Mouse (Mus musculus): ENCODE measurements at regions not wholly inside any gene's neighbourhood (a gene's known extent, or its start where the extent isn't known, plus 50 kb on each side); places are given as distances from the start of the nearest gene placed in this dataset.
"Not testable (repeated sequence)": the region's sequence is repeated elsewhere in the genome, so short reads cannot be mapped to it uniquely, and the experiment has no call there.

DNA sequence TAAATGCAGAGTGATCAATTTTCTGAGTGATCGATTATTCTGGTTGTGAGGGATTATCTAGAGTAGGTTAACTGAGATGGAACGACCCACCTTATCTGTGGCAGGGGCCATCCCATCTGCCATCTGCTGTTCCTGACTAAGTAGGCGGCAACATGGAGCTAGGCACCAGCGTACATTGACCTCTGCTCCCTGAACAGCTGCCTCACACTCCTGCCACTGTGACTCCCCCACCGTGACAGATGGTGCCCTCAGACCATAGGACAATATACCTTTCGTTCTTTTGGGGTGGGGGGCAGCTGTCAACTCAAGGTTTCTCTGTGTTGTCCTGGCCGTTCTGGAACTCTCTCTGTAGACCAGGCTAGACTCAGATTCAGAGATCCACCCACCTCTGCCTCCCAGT lies 262.7 kb downstream of the Prex1 start:
- 65% methylated on average over 7 of the region's 7 CpGs for WGBS
- no peaks in the 10 kb centered on the region for H3K9me3 ChIP-seq (replicated peaks)
- H3K4me3 ChIP-seq (replicated peaks) = no peak overlapping the region
- peaks cover 49% of the 10 kb centered on the region for H3K4me1 ChIP-seq
- no peaks in the 10 kb centered on the region for H3K36me3 ChIP-seq
- no peaks in the 10 kb centered on the region for H3K27me3 ChIP-seq
- ATAC-seq (replicated peaks; ENCODE audit: low FRiP score) = no peak
- H3K4me2 ChIP-seq = no peak overlapping the region
- H3K27ac ChIP-seq = no peak overlapping the region
- H3K9ac ChIP-seq = no peak overlapping the region

DNA sequence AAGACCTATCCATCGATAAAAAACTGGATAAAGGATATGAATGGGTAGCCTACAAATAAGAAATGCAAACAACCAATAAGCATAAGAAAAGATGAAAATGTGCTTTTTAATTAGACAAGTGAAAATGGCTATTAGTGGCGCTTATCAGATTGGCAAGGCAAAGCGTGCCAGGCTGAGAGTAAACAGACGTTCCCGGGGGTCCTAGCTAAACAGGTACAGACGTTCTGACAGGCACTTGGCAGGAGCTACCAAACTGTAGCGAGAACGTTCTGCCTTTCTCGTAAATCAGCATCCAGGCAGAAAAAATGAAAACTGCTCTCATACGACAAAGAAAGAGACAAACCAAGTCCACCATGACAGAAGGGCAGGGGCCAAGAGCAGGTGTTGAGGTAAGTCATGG lies 263.3 kb downstream of the Prex1 start:
- no peaks in the 10 kb centered on the region for H3K27me3 ChIP-seq
- WGBS = 59% methylated on average over 10 of the region's 10 CpGs
- no peak overlapping the region for H3K9ac ChIP-seq
- H3K9me3 ChIP-seq (replicated peaks) = no peaks in the 10 kb centered on the region
- no peak overlapping the region for H3K4me3 ChIP-seq (replicated peaks)
- no peaks in the 10 kb centered on the region for H3K36me3 ChIP-seq
- H3K4me2 ChIP-seq = no peak overlapping the region
- H3K4me1 ChIP-seq = peaks cover 55% of the 10 kb centered on the region
- no peak for ATAC-seq (replicated peaks; ENCODE audit: low FRiP score)
- no peak overlapping the region for H3K27ac ChIP-seq

DNA sequence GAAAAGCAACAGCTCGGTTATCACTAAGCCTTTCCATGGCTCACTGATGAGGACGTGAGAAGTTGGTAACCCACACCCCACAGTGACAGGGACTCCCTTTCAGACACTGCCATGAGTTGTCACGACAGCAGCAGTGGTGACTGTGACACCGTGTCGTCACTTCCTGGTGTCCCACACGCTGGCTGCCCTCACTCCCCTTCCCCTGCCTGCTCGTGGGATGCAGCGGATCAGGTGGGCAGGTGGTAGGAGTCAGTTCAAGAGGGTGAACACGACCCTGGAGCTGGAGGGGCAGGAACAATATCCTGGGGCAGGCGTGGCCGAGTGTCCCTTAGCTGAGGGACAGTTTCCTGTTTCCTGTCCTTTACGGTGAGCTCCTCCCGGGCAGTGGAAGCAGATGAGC lies 264.9 kb downstream of the Prex1 start:
- 26% methylated on average over 13 of the region's 13 CpGs for WGBS
- peaks cover 65% of the 10 kb centered on the region for H3K4me1 ChIP-seq
- H3K27ac ChIP-seq = peak overlapping the region; percentile 5; the same call in 1 of the 2 replicates

DNA sequence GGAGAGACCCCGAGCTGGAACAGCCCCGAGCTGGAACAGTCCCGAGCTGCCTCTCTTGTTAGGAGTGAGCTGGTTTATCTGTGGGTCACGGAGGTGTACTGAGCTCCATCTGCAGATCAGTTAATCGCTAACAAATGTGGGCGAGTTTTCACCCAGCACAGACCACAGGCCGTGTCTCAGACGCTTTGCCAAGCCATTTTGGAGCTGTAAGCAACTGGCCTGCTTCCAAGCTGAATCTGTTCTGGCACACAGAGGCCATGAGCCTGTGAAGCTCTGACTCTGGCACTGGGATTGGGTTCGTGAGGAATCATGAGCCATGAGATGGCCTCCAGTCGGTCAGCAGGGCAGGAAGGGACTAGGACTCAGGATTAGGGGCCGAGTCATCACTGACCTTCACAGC lies 265.5 kb downstream of the Prex1 start:
- Histone ChIP-seq H3K27ac (0 out of 2 replicates have a peak overlapping the region, but pooled peaks have one; percentile 5), H3K4me2 (no peak overlapping the region), H3K4me3 (replicated peaks) (no peak overlapping the region), H3K36me3 (no peaks in the 10 kb centered on the region), H3K27me3 (no peaks in the 10 kb centered on the region), H3K9me3 (replicated peaks) (no peaks in the 10 kb centered on the region), H3K9ac (no peak overlapping the region), H3K4me1 (peaks cover 65% of the 10 kb centered on the region)
- no peak for ATAC-seq (replicated peaks; ENCODE audit: low FRiP score)
- 48% methylated on average over 11 of the region's 11 CpGs for WGBS

More for the DNA sequence above, 264.9 kb downstream of the Prex1 start:
- 0 out of 2 replicates have a peak, but pooled peaks have one; percentile 27 for ATAC-seq (replicated peaks; ENCODE audit: low FRiP score)
- Histone ChIP-seq H3K27me3 (no peaks in the 10 kb centered on the region), H3K9me3 (replicated peaks) (no peaks in the 10 kb centered on the region), H3K9ac (no peak overlapping the region), H3K36me3 (no peaks in the 10 kb centered on the region), H3K4me2 (peak overlapping the region; percentile 34), H3K4me3 (replicated peaks) (no peak overlapping the region)

DNA sequence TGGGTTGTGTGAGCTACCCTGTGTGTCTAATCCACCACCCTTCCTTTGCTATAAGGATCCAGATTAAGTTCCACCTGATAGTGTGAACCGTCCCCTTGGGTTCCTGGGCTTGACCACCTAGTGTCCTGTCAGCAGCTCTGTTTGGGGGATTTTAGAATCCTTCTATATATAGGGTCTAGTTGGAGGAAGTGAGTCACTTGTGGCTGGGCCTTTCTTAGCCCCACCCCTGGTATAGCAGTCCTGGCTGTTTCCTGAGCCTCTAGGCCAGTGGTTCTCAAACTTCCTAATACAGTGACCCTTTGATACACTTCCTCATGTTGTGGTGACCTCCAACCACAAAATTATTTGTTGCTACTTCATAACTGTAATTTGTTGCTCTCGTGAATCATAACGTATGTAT lies 267.1 kb downstream of the Prex1 start:
- Histone ChIP-seq H3K27me3 (0 out of 2 replicates have a peak, but pooled peaks cover 7% of the 10 kb centered on the region), H3K36me3 (no peaks in the 10 kb centered on the region), H3K9ac (no peak overlapping the region), H3K4me2 (no peak overlapping the region), H3K9me3 (replicated peaks) (no peaks in the 10 kb centered on the region), H3K4me3 (replicated peaks) (no peak overlapping the region), H3K4me1 (peaks cover 70% of the 10 kb centered on the region), H3K27ac (0 out of 2 replicates have a peak overlapping the region, but pooled peaks have one; percentile 37)
- WGBS = 70% methylated on average over 3 of the region's 3 CpGs
- no peak for ATAC-seq (replicated peaks; ENCODE audit: low FRiP score)

DNA sequence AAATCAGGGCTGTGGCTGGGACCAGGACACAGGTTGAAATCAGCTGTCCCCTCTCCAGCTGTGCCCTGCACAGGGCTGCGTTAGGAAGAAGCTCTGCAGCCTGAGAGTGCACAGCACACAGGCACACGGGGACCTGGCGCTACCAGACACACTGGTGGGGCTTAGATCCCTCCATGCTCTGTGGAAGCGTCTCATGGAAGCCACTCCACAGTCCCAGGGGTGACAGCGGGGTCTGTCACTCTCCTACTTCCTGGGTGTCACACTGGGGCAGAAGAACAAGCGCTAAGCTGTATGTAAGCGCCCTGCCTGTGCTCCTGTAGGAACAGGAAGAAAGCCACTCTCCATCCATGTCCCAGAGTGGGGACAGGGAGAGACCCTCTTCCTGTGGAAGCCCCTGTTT lies 267.8 kb downstream of the Prex1 start:
- H3K27ac ChIP-seq = 0 out of 2 replicates have a peak overlapping the region, but pooled peaks have one; percentile 23
- ATAC-seq (replicated peaks; ENCODE audit: low FRiP score) = peak; percentile 48; the same call in 1 of the 2 replicates
- 63% methylated on average over 7 of the region's 7 CpGs for WGBS
- not testable (repeated sequence) for H3K9ac ChIP-seq; H3K4me3 ChIP-seq (replicated peaks); H3K27me3 ChIP-seq; H3K4me2 ChIP-seq; H3K9me3 ChIP-seq (replicated peaks); H3K36me3 ChIP-seq
- H3K4me1 ChIP-seq = peaks cover 70% of the 10 kb centered on the region

DNA sequence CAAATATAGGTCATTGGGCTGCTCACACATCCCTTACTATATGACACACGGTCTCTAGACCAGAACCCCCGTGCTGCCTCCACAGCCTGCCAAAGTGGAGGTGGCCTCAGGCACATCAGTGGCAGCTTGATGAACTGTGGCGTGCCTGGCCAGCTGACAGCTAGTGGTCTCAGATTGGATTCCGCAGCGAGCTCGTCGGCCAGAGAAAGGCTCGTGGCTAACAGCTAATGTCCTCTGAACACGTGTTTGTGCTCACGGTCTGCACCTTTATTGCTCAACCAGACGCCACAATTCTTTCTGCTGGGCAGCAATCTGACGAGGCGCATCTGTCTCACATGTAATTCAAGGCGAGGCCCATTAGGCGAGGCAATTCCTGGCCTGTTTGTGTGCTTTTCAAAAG lies 270.6 kb downstream of the Prex1 start:
- Histone ChIP-seq H3K4me2 (no peak overlapping the region), H3K36me3 (no peaks in the 10 kb centered on the region), H3K4me1 (peaks cover 50% of the 10 kb centered on the region), H3K4me3 (replicated peaks) (no peak overlapping the region), H3K27ac (no peak overlapping the region), H3K9me3 (replicated peaks) (no peaks in the 10 kb centered on the region), H3K27me3 (peaks cover 17% of the 10 kb centered on the region; the same call in 1 of the 2 replicates), H3K9ac (no peak overlapping the region)
- 21% methylated on average over 15 of the region's 15 CpGs for WGBS
- ATAC-seq (replicated peaks; ENCODE audit: low FRiP score) = no peak

DNA sequence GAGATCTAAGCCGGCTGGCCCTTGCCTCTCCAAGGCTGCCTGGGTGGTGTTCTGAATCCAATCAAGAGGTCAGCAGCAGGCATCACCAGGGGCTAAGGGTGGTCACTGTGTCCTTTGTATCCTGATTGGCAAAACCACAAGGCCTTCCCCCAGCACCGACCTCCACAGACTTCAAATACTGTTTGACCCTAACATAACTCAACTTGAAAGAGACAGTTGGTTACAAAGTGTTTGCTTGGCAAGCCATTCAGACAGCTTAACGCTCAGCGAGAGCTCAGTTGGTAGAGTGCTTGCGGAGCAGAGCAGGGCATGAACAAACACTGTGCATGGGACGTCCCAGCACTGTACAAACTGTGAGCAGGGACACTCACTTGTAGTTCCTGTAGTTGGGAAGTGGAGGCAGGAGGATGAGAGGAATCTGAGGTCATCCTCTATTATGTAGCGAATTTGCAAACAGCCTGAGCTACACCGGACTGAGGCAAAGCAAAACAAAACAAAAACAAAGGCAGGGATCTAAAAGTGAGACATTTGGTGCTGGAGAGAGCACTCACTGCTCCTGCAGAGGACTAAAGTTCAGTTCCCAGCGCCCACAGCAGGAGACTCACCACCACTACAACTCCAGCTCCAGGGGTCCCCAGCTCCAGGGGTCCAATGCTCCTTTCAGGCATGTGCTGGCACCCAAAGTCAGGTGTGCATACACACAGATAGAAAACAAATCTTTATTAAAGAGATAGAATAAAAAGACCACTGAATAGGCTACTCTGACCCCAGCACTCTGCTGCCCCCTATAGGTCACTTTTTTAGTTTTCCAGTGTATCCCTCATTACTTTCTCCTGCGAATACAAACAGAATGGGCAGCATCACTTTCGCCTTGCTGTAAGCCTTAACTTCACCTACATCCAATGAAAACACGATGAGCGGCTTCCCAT lies 273.5 kb downstream of the Prex1 start:
- H3K4me2 ChIP-seq = no peak overlapping the region
- H3K27me3 ChIP-seq = peaks cover 17% of the 10 kb centered on the region; the same call in 1 of the 2 replicates
- H3K4me1 ChIP-seq = peaks cover 35% of the 10 kb centered on the region
- H3K4me3 ChIP-seq (replicated peaks) = no peak overlapping the region
- ATAC-seq (replicated peaks; ENCODE audit: low FRiP score) = no peak
- no peaks in the 10 kb centered on the region for H3K36me3 ChIP-seq
- 56% methylated on average over 13 of the region's 13 CpGs for WGBS
- H3K9me3 ChIP-seq (replicated peaks) = no peaks in the 10 kb centered on the region
- no peak overlapping the region for H3K9ac ChIP-seq
- H3K27ac ChIP-seq = no peak overlapping the region

DNA sequence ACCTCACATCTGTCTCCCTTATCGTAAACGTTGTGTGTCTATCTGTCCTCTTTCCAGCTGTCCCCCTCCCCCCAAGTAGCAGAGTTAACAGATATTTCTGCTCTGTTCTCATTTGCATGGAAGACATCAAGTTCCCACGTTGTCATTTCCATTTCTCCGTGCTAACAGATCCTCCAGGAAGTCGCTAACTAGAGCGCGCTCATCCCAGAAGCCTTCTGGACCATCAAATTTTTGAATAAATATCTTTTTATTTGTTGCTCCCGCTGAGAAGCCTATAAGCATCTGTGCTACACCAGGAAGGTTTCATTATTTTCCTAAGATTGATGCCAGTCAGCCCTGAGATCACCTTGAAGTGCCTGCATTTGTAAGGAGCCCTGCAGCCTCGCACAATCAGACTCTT lies 275.4 kb downstream of the Prex1 start:
- no peak overlapping the region for H3K9ac ChIP-seq
- H3K36me3 ChIP-seq = no peaks in the 10 kb centered on the region
- no peak overlapping the region for H3K4me3 ChIP-seq (replicated peaks)
- WGBS = 80% methylated on average over 9 of the region's 9 CpGs
- H3K9me3 ChIP-seq (replicated peaks) = no peaks in the 10 kb centered on the region
- no peak for ATAC-seq (replicated peaks; ENCODE audit: low FRiP score)
- H3K27me3 ChIP-seq = peaks cover 17% of the 10 kb centered on the region; the same call in 1 of the 2 replicates
- no peak overlapping the region for H3K27ac ChIP-seq
- H3K4me2 ChIP-seq = no peak overlapping the region
- H3K4me1 ChIP-seq = peaks cover 37% of the 10 kb centered on the region

DNA sequence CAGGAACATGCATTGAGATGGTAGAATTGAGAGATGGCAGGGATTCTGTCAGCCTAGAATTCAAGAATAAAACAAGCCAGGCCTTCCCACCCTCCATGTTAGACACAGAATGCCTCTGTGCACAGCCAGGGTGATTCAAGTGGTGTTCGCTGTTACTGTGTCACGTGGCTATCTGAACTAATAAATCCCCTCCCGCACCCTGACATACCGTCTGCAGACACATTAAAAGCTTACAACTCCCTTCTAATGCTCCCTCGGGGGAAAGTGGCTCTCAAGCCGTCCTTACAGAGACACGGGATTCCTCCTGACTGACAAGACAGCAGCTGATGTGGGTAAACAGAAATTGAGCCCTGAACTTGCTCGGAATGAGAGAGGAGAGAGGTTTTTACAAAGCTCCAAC lies 279.1 kb downstream of the Prex1 start:
- Histone ChIP-seq H3K4me3 (replicated peaks) (no peak overlapping the region), H3K9me3 (replicated peaks) (no peaks in the 10 kb centered on the region), H3K36me3 (no peaks in the 10 kb centered on the region), H3K9ac (no peak overlapping the region), H3K4me2 (no peak overlapping the region), H3K4me1 (peaks cover 35% of the 10 kb centered on the region), H3K27ac (0 out of 2 replicates have a peak overlapping the region, but pooled peaks have one; percentile 18), H3K27me3 (peaks cover 13% of the 10 kb centered on the region; the same call in 1 of the 2 replicates)
- 24% methylated on average over 8 of the region's 8 CpGs for whole genome bisulfite sequencing
- ATAC-seq (replicated peaks; ENCODE audit: low FRiP score) = no peak

DNA sequence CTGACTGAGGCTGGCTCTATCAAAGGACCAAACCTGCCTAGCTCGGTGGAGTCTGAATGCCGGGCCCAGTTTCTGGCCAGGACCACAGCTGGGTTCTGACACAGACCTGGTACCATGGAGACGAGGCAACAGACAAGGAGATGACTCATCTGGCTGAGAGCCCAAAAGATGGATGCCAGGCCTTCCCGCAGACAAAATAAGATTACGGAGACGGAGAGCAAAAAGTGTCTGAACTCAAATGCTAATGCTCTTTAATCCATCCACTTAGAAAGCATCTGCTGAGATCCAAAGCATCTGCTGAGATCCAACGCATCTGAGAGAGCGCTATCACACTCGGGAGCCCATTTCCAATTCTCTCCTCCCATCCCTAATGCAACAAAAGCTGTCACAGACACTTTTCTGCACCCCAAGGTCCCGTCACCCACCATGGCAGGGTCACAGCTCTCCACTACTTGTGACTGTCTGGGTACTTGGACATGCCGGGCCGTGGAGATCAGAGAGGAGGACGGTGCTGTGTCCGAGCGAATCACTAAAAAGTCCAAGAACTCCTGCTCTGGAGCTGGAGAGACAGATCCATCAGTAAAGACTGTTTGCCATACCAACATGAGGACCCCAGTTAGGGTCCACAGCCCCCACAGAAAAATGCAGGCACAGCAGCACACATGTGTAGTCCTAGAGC lies 278.3 kb upstream of the Sulf2 start:
- WGBS = 81% methylated on average over 15 of the region's 15 CpGs
- H3K4me3 ChIP-seq (replicated peaks) = no peak overlapping the region
- H3K27ac ChIP-seq = no peak overlapping the region
- H3K27me3 ChIP-seq = peaks cover 5% of the 10 kb centered on the region; the same call in 1 of the 2 replicates
- no peaks in the 10 kb centered on the region for H3K36me3 ChIP-seq
- ATAC-seq (replicated peaks; ENCODE audit: low FRiP score) = no peak
- H3K4me1 ChIP-seq = peaks cover 33% of the 10 kb centered on the region
- no peak overlapping the region for H3K9ac ChIP-seq
- no peaks in the 10 kb centered on the region for H3K9me3 ChIP-seq (replicated peaks)
- no peak overlapping the region for H3K4me2 ChIP-seq

Measured in kidney, embryonic 15.5 days (tissue).